Mouse (Mus musculus): Measurements from ENCODE around the gene Pik3r6.

DNA sequence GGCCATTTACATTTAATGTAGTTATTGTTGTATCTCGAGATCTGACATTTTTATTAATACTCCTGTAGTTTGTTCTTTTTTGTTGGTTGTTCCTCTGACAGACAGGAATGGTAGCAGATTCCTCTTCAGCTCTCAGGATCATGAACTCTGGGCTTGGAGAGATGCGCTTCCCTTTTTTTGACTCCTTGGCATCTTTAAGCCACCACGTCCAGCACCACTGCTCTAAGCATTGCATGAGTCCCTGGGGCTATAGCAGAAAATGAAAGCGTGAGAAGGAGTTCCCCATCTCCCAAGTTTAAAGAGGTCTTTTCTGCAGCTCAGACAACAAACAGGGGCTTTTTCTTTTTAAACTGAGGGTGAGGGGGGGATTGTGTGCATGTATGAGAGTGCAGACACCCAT is 16.5 kb downstream of the Pik3r6 start:
- TF ChIP-seq E2F4 (IDR thresholded peaks at IDR 0.05; ENCODE audit: insufficient read depth): no peak
- TF ChIP-seq POLR2A (IDR thresholded peaks at IDR 0.05; ENCODE audit: insufficient read length, low read depth): no peak
- no peak for TF ChIP-seq MYOD1 (IDR thresholded peaks at IDR 0.05; ENCODE audit: control insufficient read depth in 1 of 3, insufficient read length in 2 of 3, low read depth in 2 of 3)
- TF ChIP-seq TCF12 (IDR thresholded peaks at IDR 0.05; ENCODE audit: insufficient read depth, poor library complexity, severe bottlenecking): no peak
- TF ChIP-seq REST (IDR thresholded peaks at IDR 0.05; ENCODE audit: insufficient read depth, insufficient read length): no peak
- no peak for TF ChIP-seq POLR2AphosphoS2 (IDR thresholded peaks at IDR 0.05; ENCODE audit: insufficient read length, low read depth)
- TF ChIP-seq MAX (IDR thresholded peaks at IDR 0.05; ENCODE audit: low read depth): no peak
- no peak for TF ChIP-seq MYOG (IDR thresholded peaks at IDR 0.05; ENCODE audit: control insufficient read depth in 1 of 3, insufficient read depth in 1 of 3, insufficient read length in 2 of 3, low read depth in 2 of 3)
- no peak for TF ChIP-seq TCF3 (IDR thresholded peaks at IDR 0.05; ENCODE audit: insufficient read length, low read depth)
- no peak for TF ChIP-seq CEBPB (IDR thresholded peaks at IDR 0.05; ENCODE audit: insufficient read depth, poor library complexity, severe bottlenecking)
